Mouse (Mus musculus): ENCODE measurements around the gene Unc13a. TPM values are rescaled to one million over a fixed set of nuclear protein-coding genes. Genes with fewer than 3 reads are reported as not detected.

The Unc13a gene
- polyA plus RNA-seq, 1 experiment from 2014 or later: 6.5 TPM

DNA sequence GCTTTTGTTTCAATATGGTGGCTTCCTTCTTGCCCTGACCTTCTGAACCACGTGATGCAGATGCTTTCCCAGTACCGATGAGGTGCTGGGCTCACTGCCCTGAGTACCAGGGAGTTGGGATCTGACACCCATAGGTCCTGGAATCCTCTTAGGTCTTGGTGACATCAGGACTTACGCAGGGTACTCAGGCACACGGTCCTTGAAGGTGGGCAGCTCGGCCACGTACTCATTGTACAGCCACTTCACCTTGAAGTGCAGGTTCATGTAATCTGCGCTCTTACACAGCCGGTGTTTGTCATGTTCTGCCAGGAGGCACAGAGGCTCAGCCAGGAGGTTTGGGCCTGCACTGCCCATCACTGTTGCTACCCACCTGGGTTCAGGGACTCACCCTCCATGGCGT is 26.0 kb downstream of the Unc13a start:
- DNase-seq (ENCODE audit: low spot score) (no peak), ATAC-seq (replicated peaks; ENCODE audit: low FRiP score) (no peak)
- no peak overlapping the region for H3K9ac ChIP-seq (ENCODE audit: low read length)
- WGBS: 87% methylated on average over 9 of the region's 9 CpGs
- H3K27ac ChIP-seq (ENCODE audit: low read depth, low read length): no peak overlapping the region
- no peaks in the 10 kb centered on the region for H3K9me3 ChIP-seq (ENCODE audit: control insufficient read depth, low read length)
- H3K36me3 ChIP-seq (ENCODE audit: control insufficient read depth, insufficient read depth, low read length): no peaks in the 10 kb centered on the region
- no peak overlapping the region for H3K4me2 ChIP-seq (ENCODE audit: low read depth, low read length, severe bottlenecking)
- no peaks in the 10 kb centered on the region for H3K4me1 ChIP-seq (replicated peaks; ENCODE audit: control insufficient read depth, insufficient read depth, low read length)
- H3K27me3 ChIP-seq (ENCODE audit: control insufficient read depth, insufficient read depth, low read length): no peaks in the 10 kb centered on the region
- no peak overlapping the region for H3K4me3 ChIP-seq (ENCODE audit: low read depth, low read length)

DNA sequence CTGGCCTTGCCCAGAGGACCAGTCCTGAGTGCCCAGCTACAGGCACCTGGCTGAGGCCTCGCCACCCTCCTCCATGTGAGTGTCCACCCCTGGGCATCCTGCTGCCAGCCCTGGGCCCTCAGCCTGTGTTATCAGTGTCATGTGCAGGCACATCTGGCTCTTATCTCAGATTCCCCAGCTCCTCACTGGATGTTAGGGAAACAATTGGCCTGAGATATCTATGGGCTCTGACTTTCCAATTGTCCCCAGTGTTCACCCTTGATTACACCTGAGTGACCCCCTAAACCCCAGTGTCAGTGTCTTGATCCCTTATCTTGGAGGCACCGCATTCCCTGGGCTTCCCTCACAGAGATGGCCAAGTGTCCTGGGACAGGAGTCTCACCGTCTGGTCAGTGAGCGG is 32.2 kb downstream of the Unc13a start:
- Histone ChIP-seq H3K9me3 (ENCODE audit: control insufficient read depth, low read length) (no peaks in the 10 kb centered on the region), H3K27ac (ENCODE audit: low read depth, low read length) (no peak overlapping the region), H3K4me3 (ENCODE audit: low read depth, low read length) (no peak overlapping the region), H3K9ac (ENCODE audit: low read length) (no peak overlapping the region), H3K4me1 (replicated peaks; ENCODE audit: control insufficient read depth, insufficient read depth, low read length) (peaks cover 4% of the 10 kb centered on the region; the same call in 1 of the 2 replicates), H3K36me3 (ENCODE audit: control insufficient read depth, insufficient read depth, low read length) (no peaks in the 10 kb centered on the region), H3K27me3 (ENCODE audit: control insufficient read depth, insufficient read depth, low read length) (peaks cover 4% of the 10 kb centered on the region), H3K4me2 (ENCODE audit: low read depth, low read length, severe bottlenecking) (no peak overlapping the region)
- WGBS: 88% methylated on average over 4 of the region's 4 CpGs
- ATAC-seq (replicated peaks; ENCODE audit: low FRiP score) (no peak), DNase-seq (ENCODE audit: low spot score) (no peak)

DNA sequence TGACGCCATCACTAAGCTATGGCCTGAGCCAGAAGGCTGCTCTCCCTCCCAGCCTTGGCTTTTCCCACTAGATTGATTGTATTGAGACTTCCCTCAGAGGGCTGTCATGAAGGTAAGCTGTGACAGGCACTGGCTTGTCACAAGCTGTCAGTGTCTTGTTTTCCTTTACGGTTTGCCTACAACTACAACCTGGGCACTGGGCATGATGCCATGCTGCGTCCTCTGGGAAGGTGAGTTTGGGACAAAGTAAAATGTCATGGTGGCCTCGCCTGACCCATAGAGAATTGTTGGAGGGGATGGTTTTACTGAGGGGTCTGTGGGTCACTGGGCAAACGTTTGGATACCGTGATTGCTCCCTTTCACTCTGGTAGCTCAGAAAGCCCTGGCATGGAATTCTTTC is 33.2 kb downstream of the Unc13a start:
- WGBS: 82% methylated on average over 6 of the region's 6 CpGs
- Histone ChIP-seq H3K9ac (ENCODE audit: low read length) (no peak overlapping the region), H3K27ac (ENCODE audit: low read depth, low read length) (no peak overlapping the region), H3K27me3 (ENCODE audit: control insufficient read depth, insufficient read depth, low read length) (peaks cover 7% of the 10 kb centered on the region), H3K36me3 (ENCODE audit: control insufficient read depth, insufficient read depth, low read length) (no peaks in the 10 kb centered on the region), H3K4me1 (replicated peaks; ENCODE audit: control insufficient read depth, insufficient read depth, low read length) (peaks cover 5% of the 10 kb centered on the region; the same call in 1 of the 2 replicates), H3K4me3 (ENCODE audit: low read depth, low read length) (no peak overlapping the region), H3K9me3 (ENCODE audit: control insufficient read depth, low read length) (no peaks in the 10 kb centered on the region), H3K4me2 (ENCODE audit: low read depth, low read length, severe bottlenecking) (no peak overlapping the region)
- no peak for DNase-seq (ENCODE audit: low spot score)
- ATAC-seq (replicated peaks; ENCODE audit: low FRiP score): no peak

DNA sequence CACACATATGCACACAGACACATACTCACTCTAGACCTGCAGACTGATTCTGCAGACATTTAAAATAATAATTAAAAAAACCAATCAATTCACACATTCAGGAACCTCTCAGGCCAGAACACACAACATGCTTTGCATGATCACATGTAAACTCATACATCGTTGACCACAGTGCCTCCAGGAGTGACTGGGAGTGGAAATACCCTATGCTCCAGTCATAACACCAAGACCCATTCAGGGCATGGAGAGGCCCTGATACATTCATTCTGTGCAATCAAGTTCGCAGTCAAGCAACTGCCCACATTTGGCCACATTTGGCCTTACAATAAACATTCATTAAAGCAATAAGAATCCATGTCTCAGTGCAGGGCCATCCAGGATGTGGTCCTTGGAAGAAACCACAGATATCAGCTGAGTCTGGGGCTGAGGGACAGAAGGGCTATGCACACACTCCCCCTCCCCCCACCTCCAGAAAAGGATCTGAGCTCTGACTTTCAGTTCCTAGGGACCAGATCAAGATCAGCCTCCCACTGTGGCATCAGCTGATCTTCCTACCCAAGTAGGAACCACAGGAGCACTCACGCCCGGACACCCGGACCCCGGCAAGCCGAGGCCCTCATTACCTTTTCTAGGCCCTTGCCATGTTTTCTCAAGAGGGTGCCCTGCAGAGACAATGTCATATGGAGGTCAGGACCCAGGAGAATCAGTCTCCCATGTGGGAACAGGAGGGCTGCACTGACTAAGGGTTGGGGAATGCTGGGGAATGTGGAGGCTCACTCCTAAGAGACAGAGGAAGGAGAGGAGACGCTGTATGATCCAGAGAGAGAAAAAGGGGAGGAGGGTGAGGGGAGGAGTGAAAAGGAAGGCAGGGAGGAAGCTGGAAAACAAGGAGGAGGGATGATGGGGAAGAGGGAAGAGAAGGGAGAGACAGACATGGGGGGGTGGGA is 34.1 kb downstream of the Unc13a start:
- Histone ChIP-seq H3K9ac (ENCODE audit: low read length) (no peak overlapping the region), H3K9me3 (ENCODE audit: control insufficient read depth, low read length) (peaks cover 3% of the 10 kb centered on the region; the same call in 1 of the 2 replicates), H3K4me3 (ENCODE audit: low read depth, low read length) (no peak overlapping the region), H3K27ac (ENCODE audit: low read depth, low read length) (no peak overlapping the region), H3K4me1 (replicated peaks; ENCODE audit: control insufficient read depth, insufficient read depth, low read length) (peaks cover 5% of the 10 kb centered on the region; the same call in 1 of the 2 replicates), H3K4me2 (ENCODE audit: low read depth, low read length, severe bottlenecking) (no peak overlapping the region), H3K27me3 (ENCODE audit: control insufficient read depth, insufficient read depth, low read length) (peaks cover 7% of the 10 kb centered on the region), H3K36me3 (ENCODE audit: control insufficient read depth, insufficient read depth, low read length) (no peaks in the 10 kb centered on the region)
- DNase-seq (ENCODE audit: low spot score) (no peak), ATAC-seq (replicated peaks; ENCODE audit: low FRiP score) (no peak)
- WGBS: 63% methylated on average over 8 of the region's 8 CpGs

DNA sequence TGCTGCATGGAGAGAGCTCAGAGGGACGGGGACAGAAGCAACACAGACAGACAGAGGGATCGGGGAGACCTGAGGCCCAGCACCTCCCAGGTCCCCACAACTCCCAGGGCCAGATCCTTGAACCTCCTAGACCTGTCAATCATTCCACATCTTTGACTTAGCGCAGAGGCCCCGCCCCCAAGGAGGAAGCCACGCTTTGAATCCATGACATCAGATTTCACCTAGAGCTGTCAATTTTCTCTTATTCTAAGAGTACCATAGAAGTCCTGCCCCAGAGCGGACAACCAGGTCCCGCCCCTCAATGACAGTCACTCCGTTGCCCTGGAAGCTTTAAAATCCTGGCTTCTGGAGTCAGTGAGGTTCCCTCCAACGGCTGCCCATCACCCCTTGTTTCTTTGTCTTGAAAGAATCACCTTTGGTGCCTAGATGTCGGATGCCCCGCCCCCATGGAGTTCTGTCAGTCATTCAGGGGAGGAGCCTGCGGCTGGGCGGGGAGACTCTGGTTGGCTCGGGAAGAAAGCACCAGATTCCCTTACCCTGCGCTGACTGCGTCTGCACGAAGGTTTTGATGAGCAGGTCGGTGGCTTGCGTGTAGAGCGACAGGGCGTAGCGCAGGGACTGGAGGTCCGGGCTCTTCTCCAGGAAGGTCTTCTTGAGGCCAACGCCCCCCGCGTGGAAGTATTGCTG is 37.4 kb downstream of the Unc13a start:
- WGBS: 2% methylated on average over 26 of the region's 26 CpGs
- Histone ChIP-seq H3K4me1 (replicated peaks; ENCODE audit: control insufficient read depth, insufficient read depth, low read length) (peaks cover 6% of the 10 kb centered on the region; the same call in 1 of the 2 replicates), H3K27ac (ENCODE audit: low read depth, low read length) (no peak overlapping the region)

DNA sequence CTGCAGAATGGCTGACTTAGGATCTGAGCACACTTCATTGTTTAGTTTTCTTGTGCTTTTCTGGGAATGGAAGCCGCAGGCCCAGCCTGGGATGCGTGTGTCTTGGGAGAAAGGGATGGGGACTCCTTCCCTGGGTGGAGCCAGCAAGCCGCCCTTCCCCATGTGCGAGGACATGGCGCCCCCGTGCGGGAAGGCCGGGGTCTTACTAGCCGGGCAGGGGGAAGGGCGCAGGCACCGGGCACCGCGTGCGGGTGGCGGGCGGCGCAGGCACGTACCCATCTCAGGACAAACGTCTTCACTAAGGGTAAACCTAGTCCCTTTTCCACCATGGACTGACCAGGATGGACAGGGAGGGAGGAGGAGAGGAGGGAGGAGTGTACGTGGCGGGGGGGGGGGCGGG is 38.4 kb downstream of the Unc13a start:
- 9% methylated on average over 16 of the region's 22 CpGs for WGBS
- Histone ChIP-seq H3K36me3 (ENCODE audit: control insufficient read depth, insufficient read depth, low read length) (no peaks in the 10 kb centered on the region), H3K9ac (ENCODE audit: low read length) (no peak overlapping the region), H3K4me3 (ENCODE audit: low read depth, low read length) (no peak overlapping the region), H3K4me1 (replicated peaks; ENCODE audit: control insufficient read depth, insufficient read depth, low read length) (peaks cover 8% of the 10 kb centered on the region; the same call in 1 of the 2 replicates), H3K4me2 (ENCODE audit: low read depth, low read length, severe bottlenecking) (no peak overlapping the region), H3K27ac (ENCODE audit: low read depth, low read length) (no peak overlapping the region), H3K27me3 (ENCODE audit: control insufficient read depth, insufficient read depth, low read length) (peaks cover 20% of the 10 kb centered on the region), H3K9me3 (ENCODE audit: control insufficient read depth, low read length) (peaks cover 3% of the 10 kb centered on the region; the same call in 1 of the 2 replicates)
- ATAC-seq (replicated peaks; ENCODE audit: low FRiP score) (no peak), DNase-seq (ENCODE audit: low spot score) (peak; percentile 63)

More for the DNA sequence above, 37.4 kb downstream of the Unc13a start:
- Histone ChIP-seq H3K4me3 (ENCODE audit: low read depth, low read length) (0 out of 2 replicates have a peak overlapping the region, but pooled peaks have one; percentile 6), H3K36me3 (ENCODE audit: control insufficient read depth, insufficient read depth, low read length) (no peaks in the 10 kb centered on the region), H3K4me2 (ENCODE audit: low read depth, low read length, severe bottlenecking) (peak overlapping the region; percentile 42; the same call in 1 of the 2 replicates), H3K27me3 (ENCODE audit: control insufficient read depth, insufficient read depth, low read length) (peaks cover 20% of the 10 kb centered on the region), H3K9ac (ENCODE audit: low read length) (peak overlapping the region; percentile 45; the same call in 1 of the 2 replicates), H3K9me3 (ENCODE audit: control insufficient read depth, low read length) (peaks cover 3% of the 10 kb centered on the region; the same call in 1 of the 2 replicates)
- ATAC-seq (replicated peaks; ENCODE audit: low FRiP score) (peak; percentile 52), DNase-seq (ENCODE audit: low spot score) (peak; percentile 84)

DNA sequence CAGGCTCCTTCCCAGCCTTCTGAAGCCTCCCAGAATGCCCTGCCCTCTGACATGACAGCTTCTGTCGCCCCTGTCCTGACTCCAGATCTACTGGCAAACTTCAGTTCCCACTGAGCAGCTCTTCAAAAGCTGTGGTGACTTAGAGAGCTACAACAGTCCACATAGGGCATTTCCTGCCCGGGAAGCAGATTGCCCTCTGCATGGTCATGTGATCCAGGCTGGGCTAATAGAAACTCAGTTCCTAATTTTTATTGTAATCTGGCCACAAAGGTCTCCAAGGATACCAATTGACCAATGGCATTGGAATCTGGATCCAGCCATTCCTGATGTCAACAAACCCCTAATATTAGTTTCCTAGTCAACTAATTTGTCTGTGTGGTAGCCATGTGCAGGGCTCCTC is 39.7 kb downstream of the Unc13a start:
- no peak overlapping the region for H3K4me2 ChIP-seq (ENCODE audit: low read depth, low read length, severe bottlenecking)
- H3K4me1 ChIP-seq (replicated peaks; ENCODE audit: control insufficient read depth, insufficient read depth, low read length): peaks cover 8% of the 10 kb centered on the region; the same call in 1 of the 2 replicates
- H3K9me3 ChIP-seq (ENCODE audit: control insufficient read depth, low read length): peaks cover 3% of the 10 kb centered on the region; the same call in 1 of the 2 replicates
- DNase-seq (ENCODE audit: low spot score) (no peak), ATAC-seq (replicated peaks; ENCODE audit: low FRiP score) (no peak)
- peaks cover 20% of the 10 kb centered on the region for H3K27me3 ChIP-seq (ENCODE audit: control insufficient read depth, insufficient read depth, low read length)
- H3K36me3 ChIP-seq (ENCODE audit: control insufficient read depth, insufficient read depth, low read length): no peaks in the 10 kb centered on the region
- H3K4me3 ChIP-seq (ENCODE audit: low read depth, low read length): no peak overlapping the region
- no peak overlapping the region for H3K27ac ChIP-seq (ENCODE audit: low read depth, low read length)
- no peak overlapping the region for H3K9ac ChIP-seq (ENCODE audit: low read length)
- WGBS: 69% methylated on average over 2 of the region's 2 CpGs

DNA sequence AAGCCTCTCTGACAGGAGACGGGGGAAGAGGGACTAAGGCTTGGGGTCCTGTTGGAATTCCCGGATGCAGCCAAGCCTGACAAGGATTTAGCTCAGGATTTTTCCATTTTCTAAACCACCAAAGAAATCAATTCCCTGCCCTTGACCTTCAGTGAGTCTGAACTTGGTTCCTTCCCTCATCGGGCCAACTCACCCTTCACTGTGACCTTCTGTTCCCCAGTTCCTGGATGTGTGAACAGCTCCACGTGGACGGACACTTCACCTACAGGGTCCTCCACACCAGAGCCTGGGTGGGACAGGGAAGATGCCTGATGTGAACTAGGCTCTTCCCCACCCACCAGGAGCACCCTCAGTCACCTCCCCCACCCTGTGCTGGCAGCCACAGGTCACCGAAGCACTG is 40.8 kb downstream of the Unc13a start:
- Histone ChIP-seq H3K9me3 (ENCODE audit: control insufficient read depth, low read length) (peaks cover 3% of the 10 kb centered on the region; the same call in 1 of the 2 replicates), H3K36me3 (ENCODE audit: control insufficient read depth, insufficient read depth, low read length) (no peaks in the 10 kb centered on the region), H3K4me2 (ENCODE audit: low read depth, low read length, severe bottlenecking) (no peak overlapping the region), H3K4me1 (replicated peaks; ENCODE audit: control insufficient read depth, insufficient read depth, low read length) (peaks cover 8% of the 10 kb centered on the region; the same call in 1 of the 2 replicates), H3K4me3 (ENCODE audit: low read depth, low read length) (no peak overlapping the region), H3K9ac (ENCODE audit: low read length) (no peak overlapping the region), H3K27ac (ENCODE audit: low read depth, low read length) (no peak overlapping the region), H3K27me3 (ENCODE audit: control insufficient read depth, insufficient read depth, low read length) (peaks cover 20% of the 10 kb centered on the region)
- no peak for ATAC-seq (replicated peaks; ENCODE audit: low FRiP score)
- WGBS: 88% methylated on average over 6 of the region's 6 CpGs
- no peak for DNase-seq (ENCODE audit: low spot score)
